Mouse (Mus musculus) stomach, embryonic 16.5 days (tissue): ENCODE results near the gene Gzmm. TPM values are rescaled to one million over a fixed set of nuclear protein-coding genes. Genes with fewer than 3 reads are reported as not detected.
A peak's percentile ranks its signal among the peaks of the same experiment; 100 is the strongest.

ENCODE experiments used
- ATAC-seq: fragments of 200-750 bp; cut with Nextera tagmentation; 2 replicates; pipeline ENCODE4 v1.8.0; 2017; ENCODE audit warnings: moderate number of reproducible peaks, moderate TSS enrichment; ENCODE audit not compliant: insufficient read depth, low FRiP score
- H3K27ac ChIP-seq: fragments of 300-500 bp; sonication (generic); 2 replicates; pipeline ENCODE4 v1.5.1; 2014; ENCODE audit warnings: low read length
- H3K27me3 ChIP-seq: fragments of 300-500 bp; sonication (generic); 2 replicates; pipeline ENCODE4 v1.6.1; 2014; ENCODE audit warnings: low read length, control low read depth, mixed read lengths; ENCODE audit not compliant: control insufficient read depth, insufficient read depth
- H3K36me3 ChIP-seq: fragments of 300-500 bp; sonication (generic); 2 replicates; pipeline ENCODE4 v1.6.1; 2014; ENCODE audit warnings: low read length; ENCODE audit not compliant: control insufficient read depth, insufficient read depth
- H3K4me1 ChIP-seq: fragments of 300-500 bp; sonication (generic); 2 replicates; pipeline ENCODE4 v1.6.1; 2014; ENCODE audit warnings: low read length, control low read depth, mixed read lengths; ENCODE audit not compliant: control insufficient read depth, insufficient read depth
- H3K4me2 ChIP-seq: fragments of 300-500 bp; sonication (generic); 2 replicates; pipeline ENCODE4 v1.6.1; 2014; ENCODE audit warnings: low read depth, low read length, mixed read lengths
- H3K4me3 ChIP-seq: fragments of 300-500 bp; sonication (generic); replicated peaks from 2 replicates; pipeline ENCODE4 v1.5.1; 2014; ENCODE audit warnings: mild to moderate bottlenecking, low read length
- H3K9ac ChIP-seq: fragments of 300-500 bp; sonication (generic); 2 replicates; pipeline ENCODE4 v1.6.1; 2014; ENCODE audit warnings: low read length
- H3K9me3 ChIP-seq: fragments of 300-500 bp; sonication (generic); replicated peaks from 2 replicates; pipeline ENCODE4 v1.6.1; 2016; ENCODE audit warnings: low read length, control low read depth; ENCODE audit not compliant: control insufficient read depth
- WGBS: fragments of 180-500 bp; shearing (Covaris S2); extraction: QIAGEN DNeasy Blood & Tissue Kit; methylation state at CpG from one replicate; pipeline ENCODE4 v1.1.7; 2014; 5-methylcytosine and 5-hydroxymethylcytosine counted together
- polyA plus RNA-seq: library from polyadenylated mRNA; unstranded; fragments of >200 nt; fragmentation: Nextera tagmentation; extraction: Ambion mirVana; gene quantifications from 2 replicates; pipeline ENCODE4 v1.2.1, GENCODE M21; 2015

The Gzmm gene
- polyA plus RNA-seq, 1 experiment from 2014 or later: 0.44 TPM

DNA sequence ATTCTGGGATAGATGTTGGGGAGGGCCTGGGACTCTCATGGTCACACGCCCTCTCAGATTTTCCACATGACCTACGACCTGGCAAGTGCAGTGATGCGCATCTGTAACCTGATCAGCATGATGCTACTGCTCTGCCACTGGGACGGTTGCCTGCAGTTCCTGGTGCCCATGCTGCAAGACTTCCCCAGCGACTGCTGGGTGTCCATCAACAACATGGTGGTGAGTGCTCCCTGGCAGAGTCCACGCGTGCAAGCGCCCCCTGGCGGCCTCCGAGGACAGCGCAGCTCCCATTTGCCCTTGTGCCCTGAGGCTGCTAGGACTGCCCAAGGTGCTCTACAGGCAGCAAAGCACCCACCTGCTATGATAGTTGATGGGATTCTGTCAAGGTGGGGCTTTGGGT, 37.3 kb downstream of the Gzmm start:
- H3K36me3 ChIP-seq: no peaks in the 10 kb centered on the region
- ATAC-seq: no peak
- no peak overlapping the region for H3K9ac ChIP-seq
- no peaks in the 10 kb centered on the region for H3K9me3 ChIP-seq
- 37% methylated on average over 11 of the region's 11 CpGs for WGBS
- no peak overlapping the region for H3K27ac ChIP-seq
- no peaks in the 10 kb centered on the region for H3K4me1 ChIP-seq
- no peak overlapping the region for H3K4me3 ChIP-seq
- no peak overlapping the region for H3K4me2 ChIP-seq
- H3K27me3 ChIP-seq: no peaks in the 10 kb centered on the region

DNA sequence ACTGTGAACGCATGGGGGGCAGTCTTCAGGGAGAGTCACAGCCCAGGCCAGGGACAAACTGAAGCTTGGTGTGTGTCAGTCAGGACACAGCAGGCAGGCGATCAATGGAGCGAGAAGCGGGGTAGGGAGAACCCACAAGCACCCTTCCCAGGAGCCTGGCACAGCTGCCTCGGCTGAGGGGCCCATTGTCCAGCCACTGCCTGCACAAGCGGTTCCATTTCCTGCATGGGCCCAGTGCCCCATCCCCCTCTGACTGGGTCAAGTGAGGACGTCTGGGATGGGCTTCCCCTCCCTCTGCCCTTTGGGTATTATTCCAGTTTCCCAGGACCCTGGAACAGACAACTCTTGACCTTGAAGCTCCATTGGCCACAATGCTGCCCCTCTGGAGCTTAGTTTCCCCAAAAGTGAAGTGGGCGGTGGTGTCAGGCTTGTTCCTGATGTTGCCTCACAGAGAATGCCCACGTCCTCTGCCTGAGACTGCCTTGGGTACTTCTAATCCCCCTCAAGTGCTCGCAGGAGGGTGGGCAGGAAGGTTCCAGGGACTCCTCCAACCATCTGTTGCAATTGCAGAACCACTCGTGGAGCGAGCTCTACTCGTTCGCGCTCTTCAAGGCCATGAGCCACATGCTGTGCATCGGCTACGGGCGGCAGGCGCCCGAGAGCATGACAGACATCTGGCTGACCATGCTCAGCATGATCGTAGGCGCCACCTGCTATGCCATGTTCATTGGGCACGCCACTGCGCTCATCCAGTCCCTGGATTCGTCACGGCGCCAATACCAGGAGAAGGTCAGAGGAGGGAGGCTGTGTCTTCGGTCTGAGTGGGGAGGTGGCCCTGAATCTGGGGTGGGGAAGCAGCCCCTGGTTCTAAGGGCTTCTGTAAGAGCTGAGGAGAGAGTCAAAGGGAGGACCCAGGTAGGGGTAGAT, 39.8 kb downstream of the Gzmm start:
- Histone ChIP-seq H3K9ac (no peak overlapping the region), H3K27ac (no peak overlapping the region), H3K4me2 (no peak overlapping the region), H3K36me3 (0 out of 2 replicates have a peak, but pooled peaks cover under 1% of the 10 kb centered on the region), H3K9me3 (no peaks in the 10 kb centered on the region), H3K27me3 (no peaks in the 10 kb centered on the region), H3K4me3 (no peak overlapping the region), H3K4me1 (no peaks in the 10 kb centered on the region)
- 62% methylated on average over 28 of the region's 28 CpGs for WGBS
- ATAC-seq: 0 out of 2 replicates have a peak, but pooled peaks have one; percentile 22

DNA sequence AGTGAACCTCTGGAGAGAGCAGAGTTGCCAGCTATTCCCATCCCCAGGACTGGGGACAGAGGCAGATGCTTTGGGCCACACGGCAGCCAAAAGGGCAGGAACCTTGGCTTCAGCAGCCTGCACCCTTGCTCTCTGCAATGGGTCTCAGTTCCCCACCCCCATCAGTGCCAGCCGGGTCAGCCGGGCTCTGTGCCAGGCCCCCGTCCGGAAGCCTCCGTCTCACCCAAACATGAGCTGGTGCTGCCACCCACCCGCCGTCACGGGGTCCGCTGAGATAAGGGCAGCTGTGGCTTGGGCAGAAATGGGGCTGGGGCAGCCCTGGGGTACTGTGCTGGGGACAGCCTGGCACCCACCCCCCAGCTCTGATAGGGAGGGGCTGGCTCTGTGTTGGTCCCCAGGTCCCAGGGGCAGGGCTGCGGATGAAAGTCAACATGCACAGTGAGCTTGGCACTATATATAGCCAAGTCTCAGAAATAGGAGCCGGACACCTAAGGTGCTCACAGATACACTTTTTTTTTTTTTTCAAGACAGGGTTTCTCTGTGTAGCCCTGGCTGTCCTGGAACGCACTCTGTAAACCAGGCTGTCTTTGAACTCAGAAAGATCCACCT, 40.6 kb downstream of the Gzmm start:
- Histone ChIP-seq H3K4me3 (no peak overlapping the region), H3K4me2 (no peak overlapping the region), H3K9me3 (no peaks in the 10 kb centered on the region), H3K27me3 (no peaks in the 10 kb centered on the region), H3K36me3 (peaks cover 10% of the 10 kb centered on the region), H3K4me1 (no peaks in the 10 kb centered on the region), H3K9ac (no peak overlapping the region), H3K27ac (no peak overlapping the region)
- 70% methylated on average over 13 of the region's 13 CpGs for WGBS
- no peak for ATAC-seq

DNA sequence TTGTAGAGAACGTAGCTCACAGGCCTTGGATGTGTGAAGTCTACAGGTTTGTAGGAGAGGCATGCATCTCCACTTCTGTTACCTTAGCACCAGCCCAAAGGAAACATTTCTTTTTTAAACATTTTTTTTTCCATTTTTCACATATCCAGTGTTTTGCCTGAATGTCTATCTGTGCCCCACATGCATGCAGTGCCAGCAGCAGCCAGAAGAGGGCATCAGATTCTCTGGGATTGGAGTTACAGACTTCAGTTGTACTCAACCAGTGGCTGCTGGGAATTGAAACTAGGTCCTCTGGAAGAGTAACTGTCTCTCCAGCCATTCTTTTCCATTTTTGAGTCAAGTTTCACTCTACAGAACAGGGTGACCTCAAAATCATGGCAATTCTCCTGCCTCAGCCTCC, 43.7 kb downstream of the Gzmm start:
- H3K4me1 ChIP-seq: no peaks in the 10 kb centered on the region
- ATAC-seq: no peak
- H3K9ac ChIP-seq: no peak overlapping the region
- H3K27ac ChIP-seq: no peak overlapping the region
- H3K36me3 ChIP-seq: peaks cover 36% of the 10 kb centered on the region
- peaks cover 10% of the 10 kb centered on the region; the same call in 1 of the 2 replicates for H3K9me3 ChIP-seq
- H3K27me3 ChIP-seq: no peaks in the 10 kb centered on the region
- no peak overlapping the region for H3K4me2 ChIP-seq
- H3K4me3 ChIP-seq: no peak overlapping the region
- 96% methylated on average over 1 of the region's 1 CpGs for WGBS

DNA sequence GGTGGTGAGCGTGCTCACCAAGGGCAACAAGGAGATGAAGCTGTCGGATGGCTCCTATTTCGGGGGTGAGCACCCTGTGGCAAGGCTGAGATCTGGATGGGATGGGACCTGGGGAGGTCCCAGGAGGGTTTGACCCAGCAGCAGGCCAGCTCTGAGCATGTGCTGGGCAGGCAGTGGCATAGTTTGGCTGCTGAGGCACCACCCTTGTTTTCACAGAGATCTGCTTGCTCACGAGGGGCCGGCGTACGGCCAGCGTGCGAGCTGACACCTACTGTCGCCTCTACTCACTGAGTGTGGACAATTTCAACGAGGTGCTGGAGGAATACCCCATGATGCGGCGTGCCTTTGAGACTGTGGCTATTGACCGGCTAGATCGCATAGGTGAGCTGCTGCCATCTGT, 45.0 kb downstream of the Gzmm start:
- 97% methylated on average over 15 of the region's 15 CpGs for WGBS
- Histone ChIP-seq H3K27me3 (no peaks in the 10 kb centered on the region), H3K4me1 (no peaks in the 10 kb centered on the region), H3K4me3 (no peak overlapping the region), H3K27ac (no peak overlapping the region), H3K36me3 (peaks cover 49% of the 10 kb centered on the region), H3K9ac (no peak overlapping the region), H3K9me3 (peaks cover 21% of the 10 kb centered on the region), H3K4me2 (no peak overlapping the region)
- ATAC-seq: no peak

DNA sequence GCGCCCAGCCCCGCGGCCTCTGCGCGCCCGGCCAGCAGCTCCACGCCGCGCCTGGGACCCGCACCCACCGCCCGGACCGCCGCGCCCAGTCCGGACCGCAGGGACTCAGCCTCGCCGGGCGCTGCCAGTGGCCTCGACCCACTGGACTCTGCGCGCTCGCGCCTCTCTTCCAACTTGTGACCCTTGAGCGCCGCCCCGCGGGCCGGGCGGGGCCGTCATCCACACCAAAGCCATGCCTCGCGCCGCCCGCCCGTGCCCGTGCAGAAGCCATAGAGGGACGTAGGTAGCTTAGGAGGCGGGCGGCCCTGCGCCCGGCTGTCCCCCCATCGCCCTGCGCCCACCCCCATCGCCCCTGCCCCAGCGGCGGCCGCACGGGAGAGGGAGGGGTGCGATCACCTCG, 46.5 kb downstream of the Gzmm start:
- peak; percentile 10; the same call in 1 of the 2 replicates for ATAC-seq
- WGBS: 32% methylated on average over 46 of the region's 52 CpGs

DNA sequence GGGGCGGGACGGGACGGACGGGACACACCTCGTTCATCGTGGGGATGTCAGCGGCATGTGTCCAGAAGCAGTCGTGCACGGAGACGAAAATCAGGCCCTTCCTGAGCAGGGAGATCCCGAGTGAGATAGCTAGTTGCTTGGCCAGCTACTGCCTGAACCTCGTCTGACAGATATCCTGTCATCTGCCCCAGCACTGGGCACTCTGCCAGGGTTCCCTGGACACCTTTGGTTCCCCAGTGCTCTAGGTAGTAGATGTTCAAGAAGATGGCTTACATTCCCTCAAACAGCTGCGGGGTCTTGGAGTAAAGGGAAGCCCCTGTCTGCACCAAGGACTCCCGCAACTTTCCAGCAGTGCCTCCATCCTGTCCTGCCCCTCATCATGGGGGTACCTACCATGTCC, 47.9 kb downstream of the Gzmm start:
- H3K9ac ChIP-seq: no peak overlapping the region
- H3K27ac ChIP-seq: no peak overlapping the region

More for the DNA sequence above, 46.5 kb downstream of the Gzmm start:
- Histone ChIP-seq H3K36me3 (peaks cover 64% of the 10 kb centered on the region), H3K4me1 (no peaks in the 10 kb centered on the region), H3K27ac (no peak overlapping the region), H3K4me2 (no peak overlapping the region), H3K27me3 (no peaks in the 10 kb centered on the region), H3K9me3 (peaks cover 36% of the 10 kb centered on the region), H3K4me3 (no peak overlapping the region), H3K9ac (no peak overlapping the region)

DNA sequence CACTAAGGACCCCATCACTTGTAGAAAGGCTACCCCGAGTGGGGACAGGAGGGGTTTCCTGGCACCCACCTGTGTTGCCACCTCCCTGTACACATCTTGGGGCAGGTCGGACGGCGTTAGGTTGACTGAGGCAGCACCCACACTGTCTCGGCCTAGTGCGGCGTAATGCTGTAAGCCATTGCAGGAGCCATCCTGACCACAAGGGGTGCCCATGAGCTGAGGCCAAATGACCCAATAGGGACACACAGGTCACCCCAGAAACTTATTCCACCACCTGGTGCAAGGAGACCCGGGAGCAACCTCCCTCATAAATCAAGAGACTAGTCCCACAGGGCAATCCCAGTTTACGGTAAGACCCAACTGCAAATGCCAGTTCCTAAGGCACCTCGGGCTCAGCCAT, 49.4 kb downstream of the Gzmm start:
- H3K9me3 ChIP-seq: peaks cover 44% of the 10 kb centered on the region
- 93% methylated on average over 10 of the region's 10 CpGs for WGBS

More for the DNA sequence above, 47.9 kb downstream of the Gzmm start:
- no peak overlapping the region for H3K4me3 ChIP-seq
- H3K27me3 ChIP-seq: no peaks in the 10 kb centered on the region
- H3K9me3 ChIP-seq: peaks cover 44% of the 10 kb centered on the region
- no peaks in the 10 kb centered on the region for H3K4me1 ChIP-seq
- H3K36me3 ChIP-seq: peaks cover 78% of the 10 kb centered on the region
- ATAC-seq: no peak
- no peak overlapping the region for H3K4me2 ChIP-seq
- WGBS: 82% methylated on average over 14 of the region's 14 CpGs

DNA sequence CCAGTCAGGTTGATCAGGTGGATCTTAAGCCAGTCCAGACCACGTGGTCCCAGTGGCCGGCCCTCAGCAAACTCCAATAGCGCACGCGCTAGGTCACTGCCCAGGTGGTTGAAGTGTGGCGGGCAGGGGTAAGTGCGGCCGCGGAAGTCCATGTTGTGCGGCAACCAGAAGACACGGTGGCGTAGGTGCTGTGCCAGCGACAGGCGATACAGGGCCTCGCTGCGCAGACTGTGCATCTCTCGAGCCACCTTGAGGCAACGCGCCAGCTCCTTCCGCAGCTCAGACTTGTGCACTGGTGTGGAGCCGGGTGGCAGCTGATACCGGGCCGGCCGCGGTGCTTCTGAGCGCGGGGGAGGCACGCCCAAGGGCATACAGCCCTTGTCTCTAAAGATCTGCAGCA, 50.4 kb downstream of the Gzmm start:
- H3K36me3 ChIP-seq: peaks cover 79% of the 10 kb centered on the region
- no peak for ATAC-seq
- peaks cover 44% of the 10 kb centered on the region for H3K9me3 ChIP-seq
- H3K27me3 ChIP-seq: no peaks in the 10 kb centered on the region
- 96% methylated on average over 28 of the region's 28 CpGs for WGBS
- no peak overlapping the region for H3K4me3 ChIP-seq
- H3K9ac ChIP-seq: no peak overlapping the region
- no peak overlapping the region for H3K27ac ChIP-seq
- H3K4me2 ChIP-seq: no peak overlapping the region
- H3K4me1 ChIP-seq: no peaks in the 10 kb centered on the region

More for the DNA sequence above, 49.4 kb downstream of the Gzmm start:
- ATAC-seq: no peak
- no peaks in the 10 kb centered on the region for H3K4me1 ChIP-seq
- H3K9ac ChIP-seq: no peak overlapping the region
- H3K4me3 ChIP-seq: no peak overlapping the region
- peaks cover 82% of the 10 kb centered on the region for H3K36me3 ChIP-seq
- H3K27me3 ChIP-seq: no peaks in the 10 kb centered on the region
- H3K4me2 ChIP-seq: no peak overlapping the region
- H3K27ac ChIP-seq: no peak overlapping the region
